11 mouse cellular contexts compared by ENCODE assay signal in the genomic region with DNA sequence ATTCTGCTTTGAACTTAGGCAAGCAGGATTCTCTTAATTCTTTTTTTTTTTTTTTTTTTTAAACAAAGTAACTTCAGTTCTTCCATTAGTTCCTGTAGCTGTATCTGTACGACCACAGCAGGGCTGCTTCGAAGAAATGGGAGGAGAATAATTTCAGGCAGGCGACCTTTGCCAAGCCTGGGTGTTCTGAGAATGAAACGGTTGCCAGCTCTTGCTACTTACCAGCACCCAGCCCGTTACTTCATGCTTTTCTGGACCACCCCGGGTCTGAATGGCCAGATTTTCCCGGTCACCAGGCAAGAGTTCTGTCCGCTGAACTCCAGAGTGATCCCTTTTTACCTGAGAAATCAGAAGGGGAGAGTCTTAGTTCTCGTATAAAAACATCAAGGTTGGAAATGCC. TPM values are rescaled to one million over a fixed set of nuclear protein-coding genes. Genes with fewer than 3 reads are reported as not detected.
"Had no signal": no experiment of that assay in that cellular context is flagged by ENCODE, and none has a peak within 500 bp of the region (broad histone marks: within the 10 kb centered on the region; RNA-seq: fewer than 3 reads in every experiment).

No protein-coding gene starts in this region.

- H3K4me3 ChIP-seq: left cerebral cortex, adult 2 months; liver, embryonic 13.5 days had no signal

- H3K9ac ChIP-seq: liver, embryonic 13.5 days had no signal

- DNase-seq: layer of hippocampus, postnatal 36 days; liver, embryonic 13.5 days; lung, adult 2 months; lung, postnatal 14 days; midbrain, embryonic 14.5 days; thymus, adult 18-20 months; thymus, postnatal 4 days had no signal

- H3K9me3 ChIP-seq: liver, embryonic 13.5 days had no signal

- ATAC-seq: intestine, postnatal 0 days had no signal

- H3K27me3 ChIP-seq: liver, embryonic 13.5 days had no signal

- H3K27ac ChIP-seq: left cerebral cortex, adult 2 months; liver, embryonic 13.5 days had no signal

- H3K4me2 ChIP-seq: liver, embryonic 13.5 days; midbrain, embryonic 11.5 days had no signal

RNA-seq across cellular contexts. Expression of a gene that starts 56.1 kb away (rescaled TPM):
- total RNA-seq: megakaryocyte-erythroid progenitor cell, adult 5-6 weeks had no signal
